In genomic region chr11:58926651-58927050, GRCm38 (mm10) we compare ENCODE assay signal across 29 mouse cellular contexts. TPM values are rescaled to one million over a fixed set of nuclear protein-coding genes. Genes with fewer than 3 reads are reported as not detected.
A peak's percentile ranks its signal among the peaks of the same experiment; 100 is the strongest.
DNase-seq lines count a peak whose midpoint lies in the region; ATAC-seq and TF ChIP-seq lines count a peak whose summit lies in the region.
"Had no signal": no experiment of that assay in that cellular context is flagged by ENCODE, and none has a peak within 500 bp of the region (broad histone marks: within the 10 kb centered on the region; RNA-seq: fewer than 3 reads in every experiment).

No protein-coding gene starts in this region.

- no peak for TF ChIP-seq POLR2A in liver, adult 2 months (IDR thresholded peaks at IDR 0.05; ENCODE audit: extremely low read depth, insufficient read depth, low read length)

- whole genome bisulfite sequencing in liver, adult 2 months, result 10% methylated on average over 2 of the region's 3 CpGs
- 80% methylated on average over 2 of the region's 3 CpGs for WGBS in liver, postnatal 0 days (ENCODE audit: insufficient replicate concordance)
- WGBS in intestine, embryonic 16.5 days, result 53% methylated on average over 2 of the region's 3 CpGs

- no peaks in the 10 kb centered on the region for H3K36me3 ChIP-seq in liver, adult 2 months (ENCODE audit: control insufficient read depth, insufficient read depth, low read length)
- H3K36me3 ChIP-seq in liver, postnatal 0 days (replicated peaks; ENCODE audit: insufficient read depth, low read length), result peaks cover 22% of the 10 kb centered on the region
- H3K36me3 ChIP-seq in intestine, embryonic 16.5 days (ENCODE audit: control insufficient read depth, insufficient read depth, low read length), result no peaks in the 10 kb centered on the region

- no peaks in the 10 kb centered on the region for H3K9me3 ChIP-seq in liver, postnatal 0 days (ENCODE audit: low read length)
- no peaks in the 10 kb centered on the region for H3K9me3 ChIP-seq in intestine, embryonic 16.5 days (ENCODE audit: control insufficient read depth, low read length)
- H3K9me3 ChIP-seq: forebrain, embryonic 13.5 days; heart, embryonic 12.5 days; hindbrain, embryonic 13.5 days; lung, embryonic 15.5 days; stomach, embryonic 15.5 days had no signal

- H3K79me2 ChIP-seq in liver, adult 2 months (ENCODE audit: control insufficient read depth, insufficient read depth, low read length), result no peaks in the 10 kb centered on the region

- no peak overlapping the region for H3K9ac ChIP-seq in liver, adult 2 months (ENCODE audit: low read depth, low read length)
- no peak overlapping the region for H3K9ac ChIP-seq in liver, postnatal 0 days (replicated peaks)
- H3K9ac ChIP-seq in intestine, embryonic 16.5 days (ENCODE audit: low read depth, low read length), result no peak overlapping the region
- H3K9ac ChIP-seq: forebrain, embryonic 13.5 days; heart, embryonic 12.5 days; hindbrain, embryonic 13.5 days; liver, embryonic 14.5 days; lung, embryonic 15.5 days; stomach, embryonic 15.5 days had no signal

- no peaks in the 10 kb centered on the region for H3K27me3 ChIP-seq in liver, adult 2 months (ENCODE audit: control insufficient read depth, insufficient read depth, low read length)
- H3K27me3 ChIP-seq in liver, postnatal 0 days (ENCODE audit: insufficient read depth, low read length), result no peaks in the 10 kb centered on the region
- H3K27me3 ChIP-seq in intestine, embryonic 16.5 days (replicated peaks; ENCODE audit: control insufficient read depth, insufficient read depth, low read length), result no peaks in the 10 kb centered on the region
- H3K27me3 ChIP-seq: forebrain, embryonic 13.5 days; hindbrain, embryonic 13.5 days; stomach, embryonic 15.5 days had no signal

- H3K27ac ChIP-seq in liver, adult 2 months (replicated peaks; ENCODE audit: insufficient read depth, low read depth, low read length), result peak overlapping the region; percentile 82
- no peak overlapping the region for H3K27ac ChIP-seq in liver, postnatal 0 days (ENCODE audit: low read depth)
- H3K27ac ChIP-seq in intestine, embryonic 16.5 days (ENCODE audit: low read length), result no peak overlapping the region
- H3K27ac ChIP-seq: forebrain, embryonic 13.5 days; gastrocnemius, adult 2 months; heart, adult 2 months; hindbrain, embryonic 13.5 days; lung, embryonic 15.5 days; stomach, embryonic 15.5 days had no signal

- peak; percentile 97 for DNase-seq in liver, adult 2 months (ENCODE audit: extremely low read depth, low read depth, low spot score)
- DNase-seq in liver, postnatal 0 days, result no peak
- DNase-seq in kidney, postnatal 10 days, result peak; percentile 24
- DNase-seq in frontal cortex, postnatal 14 days (ENCODE audit: low spot score in 2 of 2), result no peak
- no peak for DNase-seq in frontal cortex, postnatal 10 days (ENCODE audit: low spot score in 2 of 2)
- DNase-seq: adrenal gland, adult 8-10 months; B cell, adult 2 months; cerebellum, adult 8-10 months; cerebellum, postnatal 25 days; gastrocnemius, adult 2 months; heart, adult 2 months; heart, postnatal 4 days; layer of hippocampus, adult 9-11 months; right cerebral cortex, postnatal 25 days had no signal

- no peak overlapping the region for H3K4me2 ChIP-seq in liver, postnatal 0 days (ENCODE audit: low read depth, low read length)
- no peak overlapping the region for H3K4me2 ChIP-seq in intestine, embryonic 16.5 days (ENCODE audit: low read depth, low read length)
- H3K4me2 ChIP-seq: forebrain, embryonic 13.5 days; heart, embryonic 12.5 days; hindbrain, embryonic 13.5 days; lung, embryonic 15.5 days; midbrain, embryonic 11.5 days; stomach, embryonic 15.5 days had no signal

- H3K4me1 ChIP-seq in liver, adult 2 months (ENCODE audit: control insufficient read depth, insufficient read depth, low read length), result peaks cover 8% of the 10 kb centered on the region
- peaks cover 27% of the 10 kb centered on the region for H3K4me1 ChIP-seq in liver, postnatal 0 days (ENCODE audit: insufficient read depth)
- peaks cover 4% of the 10 kb centered on the region; the same call in 1 of the 2 replicates for H3K4me1 ChIP-seq in intestine, embryonic 16.5 days (ENCODE audit: control insufficient read depth, insufficient read depth, low read length)

- ATAC-seq in liver, postnatal 0 days, result no peak
- peak; percentile 52; the same call in 1 of the 2 replicates for ATAC-seq in intestine, embryonic 16.5 days
- ATAC-seq: forebrain, embryonic 13.5 days; midbrain, embryonic 16.5 days had no signal

- TF ChIP-seq CTCF in liver, adult 2 months (IDR thresholded peaks at IDR 0.05; ENCODE audit: low read depth, low read length), result no peak
- no peak for TF ChIP-seq CTCF in liver, postnatal 0 days (IDR thresholded peaks at IDR 0.05; ENCODE audit: low read depth)

- H3K4me3 ChIP-seq in liver, adult 2 months (ENCODE audit: insufficient read depth, low read depth, low read length), result no peak overlapping the region
- no peak overlapping the region for H3K4me3 ChIP-seq in liver, postnatal 0 days (ENCODE audit: low read depth, low read length)
- H3K4me3 ChIP-seq in intestine, embryonic 16.5 days (ENCODE audit: low read length), result no peak overlapping the region
- H3K4me3 ChIP-seq: forebrain, embryonic 13.5 days; gastrocnemius, adult 2 months; heart, adult 2 months; heart, embryonic 12.5 days; hindbrain, embryonic 13.5 days; lung, embryonic 15.5 days; stomach, embryonic 15.5 days had no signal

- TF ChIP-seq EP300 in liver, postnatal 0 days (IDR thresholded peaks at IDR 0.05; ENCODE audit: low read depth), result no peak

RNA-seq across cellular contexts. Expression of gene Btnl10, which starts 8.9 kb away (rescaled TPM):
- not detected in 2 replicates for total RNA-seq in liver, adult 2 months (2014; rRNA removed)
- not detected in 2 replicates for polyA plus RNA-seq in liver, adult 2 months (2012; rRNA removed)
- polyA plus RNA-seq in liver, postnatal 0 days (2015; fragmentation: Nextera tagmentation; extraction: Ambion mirVana), result 7.9 and 9.9 TPM in 2 replicates
- polyA plus RNA-seq in intestine, embryonic 16.5 days (2015; fragmentation: Nextera tagmentation; extraction: Ambion mirVana), result 0.16 and 0.40 TPM in 2 replicates
- total RNA-seq: adrenal gland, adult 8-10 months; CH12.LX; ES-E14; gastrocnemius, adult 2 months; heart, adult 2 months; heart, postnatal 4 days; left cerebral cortex, postnatal 14 days had no signal
- polyA plus RNA-seq: forebrain, embryonic 13.5 days; hindbrain, embryonic 13.5 days; large intestine, adult 2 months; limb, embryonic 11.5 days; lung, embryonic 15.5 days; midbrain, embryonic 11.5 days; midbrain, embryonic 16.5 days; neural tube, embryonic 11.5 days had no signal

RNA-seq across cellular contexts. Expression of gene Rnf187, which starts 12.1 kb away (rescaled TPM):
- 63.7 and 78.6 TPM in 2 replicates for total RNA-seq in liver, adult 2 months (2014; rRNA removed)
- 122 and 134 TPM in 2 replicates for polyA plus RNA-seq in liver, adult 2 months (2012; rRNA removed)
- polyA plus RNA-seq in liver, postnatal 0 days (2015; fragmentation: Nextera tagmentation; extraction: Ambion mirVana), result 85.3 and 96.0 TPM in 2 replicates
- 131 and 138 TPM in 2 replicates for polyA plus RNA-seq in intestine, embryonic 16.5 days (2015; fragmentation: Nextera tagmentation; extraction: Ambion mirVana)

RNA-seq across cellular contexts. Expression of gene Hist3h2ba, which starts 22.1 kb away (rescaled TPM):
- total RNA-seq in liver, adult 2 months (2014; rRNA removed), result 0.37 and 1.1 TPM in 2 replicates
- not detected in 2 replicates for polyA plus RNA-seq in liver, adult 2 months (2012; rRNA removed)
- 4.9 and 10.0 TPM in 2 replicates for polyA plus RNA-seq in liver, postnatal 0 days (2015; fragmentation: Nextera tagmentation; extraction: Ambion mirVana)
- 34.7 and 40.9 TPM in 2 replicates for polyA plus RNA-seq in intestine, embryonic 16.5 days (2015; fragmentation: Nextera tagmentation; extraction: Ambion mirVana)
- total RNA-seq: CH12.LX; gastrocnemius, adult 2 months had no signal

RNA-seq across cellular contexts. Expression of gene Zfp39, which starts 22.6 kb away (rescaled TPM):
- 4.5 and 4.9 TPM in 2 replicates for total RNA-seq in liver, adult 2 months (2014; rRNA removed)
- 0.56 and 0.66 TPM in 2 replicates for polyA plus RNA-seq in liver, adult 2 months (2012; rRNA removed)
- 2.8 and 3.1 TPM in 2 replicates for polyA plus RNA-seq in liver, postnatal 0 days (2015; fragmentation: Nextera tagmentation; extraction: Ambion mirVana)
- polyA plus RNA-seq in intestine, embryonic 16.5 days (2015; fragmentation: Nextera tagmentation; extraction: Ambion mirVana), result 3.5 and 3.9 TPM in 2 replicates

RNA-seq across cellular contexts. Expression of gene Hist3h2a, which starts 27.8 kb away (rescaled TPM):
- 7.8 and 8.1 TPM in 2 replicates for total RNA-seq in liver, adult 2 months (2014; rRNA removed)
- 2.0 and 2.7 TPM in 2 replicates for polyA plus RNA-seq in liver, adult 2 months (2012; rRNA removed)
- polyA plus RNA-seq in liver, postnatal 0 days (2015; fragmentation: Nextera tagmentation; extraction: Ambion mirVana), result 14.3 and 14.8 TPM in 2 replicates
- polyA plus RNA-seq in intestine, embryonic 16.5 days (2015; fragmentation: Nextera tagmentation; extraction: Ambion mirVana), result 28.5 and 31.6 TPM in 2 replicates

Comparison
In these comparisons a context has a peak if more than half of its experiments do, and no peak if none do; other contexts are left out.
1. DNase-seq: peak in liver, adult 2 months (single experiment) and kidney, postnatal 10 days (single experiment); none in liver, postnatal 0 days (single experiment), frontal cortex, postnatal 14 days (0 of 2) and frontal cortex, postnatal 10 days (0 of 2).